Mouse (Mus musculus) kidney, adult 9 months (tissue): ENCODE data around the gene Serpinb6a.

Experiments used
- DNase-seq: peaks from one replicate; pipeline ENCODE4 v3.0.0; 2022

Serpinb6a gene

DNA sequence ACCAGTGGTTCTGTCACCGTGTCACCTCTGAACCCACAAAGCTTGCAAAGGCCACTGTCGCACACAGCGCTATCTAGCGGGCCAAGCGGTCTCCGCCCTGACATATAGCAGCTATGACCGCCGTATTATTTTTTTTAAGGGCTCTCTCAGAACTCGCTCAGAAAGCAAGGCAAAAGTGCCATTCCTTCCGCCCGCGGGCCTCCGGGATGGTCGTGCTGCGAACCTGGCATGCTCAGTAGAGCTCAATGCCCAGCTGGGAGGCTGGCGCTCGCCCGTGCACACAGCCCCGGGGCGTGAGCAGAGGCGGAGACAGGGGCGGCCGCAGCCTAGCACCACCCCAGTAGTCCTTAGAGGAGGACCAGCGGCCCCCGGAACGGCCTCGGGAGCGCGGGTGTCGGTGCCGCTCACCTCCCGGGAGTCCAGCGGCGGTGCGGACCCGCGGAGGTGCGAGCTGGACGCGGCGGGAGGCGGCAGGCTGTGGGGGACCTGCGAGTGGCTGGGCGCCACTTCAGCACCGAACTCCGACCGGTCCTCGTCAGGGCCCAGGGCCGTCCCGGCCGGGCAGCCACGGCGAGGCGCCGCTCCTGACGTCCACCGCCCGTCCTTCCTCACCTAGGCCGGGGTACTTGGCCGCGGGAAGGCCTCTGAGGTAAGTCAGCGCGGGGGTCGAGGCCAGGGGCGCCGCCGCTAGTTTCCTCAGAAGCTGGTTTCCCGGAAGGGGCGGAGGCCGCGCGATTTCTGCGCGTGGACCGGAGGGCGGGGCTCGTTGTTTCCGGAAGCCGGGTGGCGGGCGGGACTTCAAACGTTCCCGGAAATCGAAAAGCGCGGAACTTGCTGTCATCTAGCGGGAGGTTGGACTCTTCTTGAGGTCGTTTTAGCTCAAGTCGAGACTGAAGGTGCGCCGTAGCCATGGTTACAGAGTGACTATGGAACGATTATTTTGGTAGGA is at the start of gene Serpinb6a, which contains the start of gene Ripk1:
Serpinb6a (minus strand) TSS at position 737 of the 949 bp plus-strand sequence.
Ripk1 (plus strand) TSS at position 306 of the 949 bp plus-strand sequence.
- DNase-seq, result peak; percentile 92

DNA sequence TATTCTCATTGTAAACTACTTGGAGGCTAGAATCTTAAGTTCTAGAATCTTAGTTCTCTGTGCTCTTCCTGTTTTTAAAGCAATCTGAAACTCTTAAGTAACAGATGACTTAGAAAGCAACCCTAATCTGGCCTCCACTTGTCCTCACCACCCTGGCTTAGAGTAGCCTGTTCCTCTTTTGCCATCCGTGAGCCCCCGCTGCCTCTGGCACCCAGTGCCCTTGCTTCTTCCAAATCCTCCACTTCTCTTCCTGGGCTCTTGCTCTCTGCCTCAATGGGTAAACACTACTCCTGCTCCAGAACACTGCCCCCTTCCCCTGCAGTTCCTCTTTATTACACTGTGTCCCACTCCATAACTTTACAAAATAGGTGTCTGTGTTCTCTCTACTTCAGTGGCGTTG is 49.1 kb upstream of the Serpinb6a start:
- DNase-seq, result no peak

DNA sequence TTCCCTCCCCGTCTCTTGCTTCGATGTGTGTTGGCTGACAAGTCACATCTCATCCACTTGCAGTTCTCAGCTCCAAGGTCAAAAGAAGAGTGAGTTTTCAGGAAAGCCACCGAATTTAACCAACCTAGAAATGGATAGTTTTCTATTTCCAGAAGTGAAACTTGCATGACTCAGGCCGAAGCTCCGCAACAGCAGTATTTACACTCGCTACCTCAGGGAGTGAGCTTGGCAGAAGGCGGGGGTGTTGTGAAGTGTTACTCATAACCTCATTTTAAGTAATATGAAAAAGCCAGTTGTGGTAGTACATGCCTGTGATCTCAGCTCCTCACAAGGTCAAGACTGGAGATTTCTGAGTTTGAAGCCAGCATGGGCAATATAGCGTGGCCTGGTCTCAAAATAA is 47.9 kb upstream of the Serpinb6a start:
- DNase-seq, result no peak

GRCm38 (mm10) chr13:34047526-34047925 is 44.9 kb upstream of the Serpinb6a start:
- no peak for DNase-seq

DNA sequence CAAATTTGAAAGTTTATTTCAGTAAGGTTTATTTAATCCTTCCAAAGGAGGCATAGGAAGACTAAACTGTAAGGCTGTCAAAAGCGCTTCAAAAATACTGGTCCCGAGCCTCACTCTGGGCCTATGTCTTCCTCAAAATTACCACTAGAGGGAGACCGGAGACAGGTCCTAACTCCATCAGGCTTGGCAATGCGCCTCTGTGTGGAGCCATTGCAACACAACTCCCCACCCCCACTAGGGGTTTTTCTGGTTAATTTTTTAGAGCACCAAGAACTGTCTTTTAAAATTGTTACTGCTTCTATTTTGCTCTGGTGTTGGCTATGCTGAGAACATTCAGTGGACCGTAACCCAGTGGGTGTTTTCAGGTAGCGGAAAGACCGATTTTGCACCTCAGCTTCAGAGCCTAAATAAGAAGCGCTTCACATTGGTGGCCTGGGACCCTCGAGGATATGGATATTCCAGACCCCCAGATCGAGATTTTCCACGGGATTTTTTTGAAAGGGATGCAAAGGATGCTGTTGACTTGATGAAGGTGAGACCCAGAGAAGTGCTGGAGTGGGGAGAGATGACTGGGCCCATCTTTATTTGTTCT is 43.9 kb upstream of the Serpinb6a start:
- DNase-seq, result peak; percentile 97

- peak; percentile 94 for DNase-seq
Measured at GRCm38 (mm10) chr13:34045511-34046249, 43.1 kb upstream of the Serpinb6a start.

GRCm38 (mm10) chr13:34043716-34044393 is 41.3 kb upstream of the Serpinb6a start:
- DNase-seq, result peak; percentile 53

DNA sequence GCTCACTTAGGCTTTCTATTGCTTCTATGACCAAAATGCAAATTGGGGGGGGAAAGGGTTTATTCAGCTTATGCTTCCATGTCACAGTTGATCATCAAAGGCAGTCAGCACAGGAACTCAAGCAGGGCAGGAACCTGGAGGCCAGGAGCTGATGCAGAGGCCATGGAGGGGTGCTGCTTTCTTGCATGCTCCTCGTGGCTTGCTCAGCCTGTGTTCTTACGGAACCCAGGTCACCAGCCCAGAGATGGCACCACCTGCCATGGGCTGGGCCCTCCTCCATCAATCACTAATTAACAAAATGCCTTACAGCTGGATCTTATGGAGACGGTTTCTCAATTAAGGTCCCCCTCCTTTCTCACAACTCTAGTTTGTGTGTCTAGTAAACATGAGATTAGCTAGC is 37.5 kb upstream of the Serpinb6a start:
- DNase-seq, result peak; percentile 63

DNA sequence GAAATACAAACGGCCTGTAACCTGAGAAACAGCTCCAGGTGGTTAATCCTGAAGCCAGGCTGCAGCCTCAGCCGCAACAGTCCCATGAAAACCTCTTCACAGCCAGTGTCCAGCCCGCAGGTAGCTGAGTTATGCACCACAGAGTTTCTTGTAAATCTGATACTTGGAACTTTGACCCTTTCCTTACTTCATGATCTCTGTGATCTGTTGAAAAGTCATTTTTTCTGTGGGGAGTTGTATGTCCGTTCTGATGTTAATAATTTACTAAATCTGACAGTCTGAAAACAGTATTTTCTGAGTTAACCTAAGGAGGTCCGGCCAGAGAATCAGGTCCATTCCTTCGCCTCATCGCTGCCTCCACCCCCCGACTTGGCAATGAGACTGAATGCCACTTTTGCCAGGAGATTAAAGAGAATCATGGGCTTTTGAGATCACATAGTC is 36.3 kb upstream of the Serpinb6a start:
- DNase-seq, result peak; percentile 88

DNA sequence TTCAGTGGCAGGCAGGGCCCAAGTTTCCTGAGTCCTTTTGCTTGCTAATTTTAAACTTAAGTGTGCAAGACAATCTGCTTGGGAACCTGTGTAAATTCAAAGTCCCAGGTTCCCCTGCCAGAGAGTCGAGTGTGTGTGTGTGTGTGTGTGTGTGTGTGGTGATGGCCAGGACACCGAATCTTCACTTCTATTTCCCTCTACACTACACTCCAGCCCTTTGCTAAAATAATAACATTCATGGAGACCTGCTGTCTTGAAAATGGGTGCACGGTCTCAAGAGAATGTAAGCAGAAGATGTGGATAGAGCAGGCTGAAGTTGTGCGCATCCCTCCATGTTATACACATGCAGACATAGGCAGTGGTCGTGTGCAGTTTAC is 35.5 kb upstream of the Serpinb6a start:
- peak; percentile 39 for DNase-seq

DNA sequence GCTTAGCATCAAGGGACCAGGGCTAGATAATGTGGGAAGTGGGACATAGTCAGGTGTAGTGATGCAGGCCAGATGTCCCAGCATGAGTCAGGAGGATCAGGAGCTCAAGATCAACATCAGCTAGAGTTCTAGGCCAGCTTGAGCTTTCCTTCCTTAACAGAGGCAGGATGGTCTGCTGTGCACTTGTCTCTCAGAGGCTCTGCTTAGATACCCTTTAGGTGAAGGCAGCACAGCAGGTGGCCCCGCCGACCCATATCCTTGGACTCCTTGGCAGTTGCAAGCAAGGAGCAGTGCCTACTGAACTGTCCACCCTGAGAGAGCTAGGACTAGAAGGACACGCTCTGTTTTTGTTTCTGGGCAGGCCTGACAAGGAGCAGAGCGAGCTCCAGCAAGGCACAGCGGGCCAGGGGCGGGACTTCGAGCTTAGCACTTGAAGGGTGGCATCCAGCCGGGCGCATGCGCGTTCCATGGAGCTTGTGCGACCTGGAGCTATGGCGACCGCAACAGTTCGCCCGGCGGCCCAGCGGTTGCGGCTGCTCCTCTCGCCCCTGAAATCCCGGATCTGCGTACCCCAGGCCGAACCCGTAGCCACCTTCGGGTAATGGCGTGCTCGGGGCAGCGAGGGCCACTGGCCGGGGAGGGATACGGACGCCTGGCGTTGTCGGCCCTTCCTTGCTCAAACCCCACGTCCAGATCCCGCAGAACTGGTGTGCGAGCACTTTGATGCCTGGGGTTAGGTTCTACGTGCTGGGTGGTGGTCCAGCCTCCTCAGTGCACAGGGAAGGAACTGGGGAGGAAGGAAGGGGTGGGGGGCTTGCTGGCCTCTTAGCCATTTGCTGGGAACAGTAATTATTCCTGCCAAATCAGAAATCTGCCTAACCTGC is 34.8 kb upstream of the Serpinb6a start, which contains the start of gene Bphl:
Bphl (plus strand) TSS at position 426 of the 884 bp plus-strand sequence.
- DNase-seq, result peak; percentile 97

DNA sequence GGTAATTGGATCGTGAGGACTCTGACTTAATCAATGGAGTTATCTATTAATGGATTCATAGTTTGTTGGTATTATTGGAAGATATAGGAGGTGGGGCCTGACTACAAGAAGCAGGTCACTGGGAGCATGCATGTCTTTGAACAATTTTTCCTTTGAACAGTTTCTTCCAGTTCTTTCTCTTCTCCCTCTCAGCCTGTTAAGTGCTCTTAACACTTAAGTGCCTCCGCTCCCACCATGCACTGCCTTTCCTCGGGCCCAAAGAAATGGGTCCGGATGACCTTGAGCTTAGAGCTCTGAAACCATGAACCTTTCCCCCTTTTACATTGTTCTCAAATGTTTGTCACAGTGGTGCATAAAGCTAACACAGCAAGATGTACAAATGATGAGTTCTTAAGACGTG is 34.1 kb upstream of the Serpinb6a start:
- no peak for DNase-seq

DNA sequence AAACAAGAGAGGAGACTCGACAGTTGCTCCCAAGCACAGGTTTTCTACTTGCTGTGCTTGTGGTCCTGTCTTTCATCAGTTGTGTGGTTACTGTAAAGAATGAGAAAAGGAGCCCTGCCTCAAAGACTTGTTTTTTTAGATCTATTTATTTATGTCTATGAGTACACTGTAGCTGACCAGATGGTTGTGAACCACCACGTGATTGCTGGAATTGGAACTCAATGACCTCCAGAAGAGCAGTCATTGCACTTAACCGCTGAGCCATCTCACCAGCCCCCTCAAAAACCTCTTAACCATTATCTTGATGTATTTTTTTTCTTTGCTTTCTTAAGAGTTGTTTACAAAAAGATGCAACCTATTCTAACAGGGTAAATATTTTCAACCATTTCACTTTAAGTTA is 32.8 kb upstream of the Serpinb6a start:
- peak; percentile 61 for DNase-seq

- no peak for DNase-seq
Measured at GRCm38 (mm10) chr13:34032041-34032440, 29.4 kb upstream of the Serpinb6a start.

DNA sequence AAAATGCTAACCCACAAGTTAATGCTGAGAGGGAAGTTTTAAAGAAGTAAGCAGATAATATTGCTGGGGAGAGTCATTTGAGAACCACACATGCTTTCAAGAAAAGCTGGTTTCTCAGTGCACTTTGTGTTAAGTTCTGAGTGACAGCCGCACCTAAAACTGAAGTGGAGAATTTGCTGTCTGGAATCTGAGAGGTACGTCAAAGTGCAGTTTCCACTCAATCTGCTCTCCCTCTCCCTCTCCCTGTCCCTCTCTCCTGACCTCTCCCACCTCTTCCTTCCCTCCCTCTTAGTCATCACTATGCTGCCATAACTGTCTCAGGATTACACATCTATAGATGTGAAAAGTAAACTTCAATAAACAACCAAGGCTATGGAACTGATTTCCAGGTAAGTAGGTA is 19.4 kb upstream of the Serpinb6a start:
- DNase-seq, result no peak

DNA sequence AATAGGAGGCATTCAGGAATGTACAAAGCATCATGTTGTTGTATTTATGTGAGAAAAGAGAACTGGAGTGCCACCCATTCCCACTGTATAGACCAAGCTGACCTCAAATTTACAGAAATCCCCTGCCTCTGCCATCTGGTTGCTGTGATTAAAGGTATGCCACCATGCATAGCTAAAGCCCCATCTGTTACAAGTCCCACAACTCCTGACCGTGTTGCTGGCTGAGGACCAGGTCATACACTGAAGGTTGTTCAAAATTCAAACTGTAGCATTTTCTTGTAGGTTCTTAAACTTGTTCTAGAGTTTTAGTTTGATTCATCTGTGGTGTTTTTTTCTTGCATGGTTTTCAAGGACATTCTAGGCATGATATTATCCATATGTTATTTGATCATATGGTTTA is 15.9 kb upstream of the Serpinb6a start:
- DNase-seq, result no peak

GRCm38 (mm10) chr13:34016927-34017569 is 14.5 kb upstream of the Serpinb6a start:
- no peak for DNase-seq

GRCm38 (mm10) chr13:34007234-34007633 is 4.6 kb upstream of the Serpinb6a start:
- no peak for DNase-seq

- no peak for DNase-seq
Measured at GRCm38 (mm10) chr13:34003058-34003457, 464 bp upstream of the Serpinb6a start.

- peak; percentile 84 for DNase-seq
Measured at GRCm38 (mm10) chr13:33995197-33995596, 7.4 kb downstream of the Serpinb6a start.

DNA sequence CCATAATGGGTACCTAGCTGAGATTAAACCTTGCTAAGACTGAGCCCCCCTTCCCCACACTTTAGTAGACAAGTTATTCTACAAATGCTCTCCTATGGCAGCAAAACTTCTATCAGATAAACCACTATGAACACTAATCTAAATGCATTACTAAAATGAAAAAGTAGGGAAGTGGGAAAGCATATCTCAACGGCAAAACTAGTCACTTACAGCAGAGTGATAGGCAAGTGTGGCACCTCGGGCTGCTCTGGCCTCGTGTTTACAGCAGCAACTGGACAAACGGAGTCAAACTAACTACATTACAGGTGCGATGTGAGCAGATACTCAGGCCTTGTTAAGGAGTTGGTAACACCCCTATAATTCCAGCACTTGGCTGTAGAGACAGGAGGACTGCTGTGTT is 13.0 kb downstream of the Serpinb6a start:
- DNase-seq, result no peak
